Mouse (Mus musculus) cerebellum, postnatal 25 days (tissue): ENCODE measurements around the gene Lhx2.

ENCODE experiments used
- DNase-seq, 2 experiments: peaks; one replicate each; pipeline ENCODE4 v3.0.0; 2021; ENCODE audit warnings: mixed read lengths in 2 of 2

The Lhx2 gene

GRCm38 (mm10) chr2:38346881-38347764, 8.0 kb downstream of the Lhx2 start:
- DNase-seq: peak in 1 of 2 experiments; percentile 37

GRCm38 (mm10) chr2:38347811-38348551, 8.9 kb downstream of the Lhx2 start:
- DNase-seq: peak in 1 of 2 experiments; percentile 13

GRCm38 (mm10) chr2:38348660-38349420, 9.8 kb downstream of the Lhx2 start:
- no peak for DNase-seq

- no peak for DNase-seq
These were observed 10.6 kb downstream of the Lhx2 start for GRCm38 (mm10) chr2:38349447-38350350.

- no peak for DNase-seq
These were observed 11.3 kb downstream of the Lhx2 start for GRCm38 (mm10) chr2:38350386-38350785.

GRCm38 (mm10) chr2:38350796-38351195, 11.7 kb downstream of the Lhx2 start:
- DNase-seq: peak; percentile 62 to 78

GRCm38 (mm10) chr2:38351641-38352320, 12.7 kb downstream of the Lhx2 start:
- no peak for DNase-seq

GRCm38 (mm10) chr2:38352321-38353007, 13.4 kb downstream of the Lhx2 start:
- DNase-seq: no peak

GRCm38 (mm10) chr2:38353008-38353379, 13.9 kb downstream of the Lhx2 start:
- no peak for DNase-seq

- DNase-seq: no peak
These were observed 14.6 kb downstream of the Lhx2 start for GRCm38 (mm10) chr2:38353664-38354063.

- no peak for DNase-seq
These were observed 15.2 kb downstream of the Lhx2 start for GRCm38 (mm10) chr2:38354179-38354716.

GRCm38 (mm10) chr2:38354717-38355510, 15.8 kb downstream of the Lhx2 start:
- DNase-seq: no peak

- DNase-seq: peak; percentile 49 to 52
These were observed 16.8 kb downstream of the Lhx2 start for GRCm38 (mm10) chr2:38355731-38356427.

- peak in 1 of 2 experiments; percentile 40 for DNase-seq
These were observed 17.6 kb downstream of the Lhx2 start for GRCm38 (mm10) chr2:38356428-38357260.

- DNase-seq: no peak
These were observed 18.5 kb downstream of the Lhx2 start for GRCm38 (mm10) chr2:38357294-38358246.

- DNase-seq: no peak
These were observed 19.5 kb downstream of the Lhx2 start for GRCm38 (mm10) chr2:38358611-38359010.

- no peak for DNase-seq
These were observed 20.1 kb downstream of the Lhx2 start for GRCm38 (mm10) chr2:38359186-38359585.
